ENCODE assay signal across 24 mouse cellular contexts in genomic region chr9:68083341-68083740, GRCm38 (mm10).
DNase-seq lines count a peak whose midpoint lies in the region; ATAC-seq and TF ChIP-seq lines count a peak whose summit lies in the region.
"Had no signal": no experiment of that assay in that cellular context is flagged by ENCODE, and none has a peak within 500 bp of the region (broad histone marks: within the 10 kb centered on the region; RNA-seq: fewer than 3 reads in every experiment).

No protein-coding gene starts in this region.

- no peak for TF ChIP-seq EP300 in lung, postnatal 0 days (IDR thresholded peaks at IDR 0.05)

- 61% methylated on average over 4 of the region's 4 CpGs for WGBS in kidney, adult 2 months
- WGBS in lung, postnatal 0 days = 66% methylated on average over 4 of the region's 4 CpGs
- 86% methylated on average over 4 of the region's 4 CpGs for WGBS in hindbrain, embryonic 13.5 days

- H3K4me2 ChIP-seq in lung, postnatal 0 days (replicated peaks; ENCODE audit: low read depth, low read length) = no peak overlapping the region
- no peak overlapping the region for H3K4me2 ChIP-seq in hindbrain, embryonic 13.5 days
- H3K4me2 ChIP-seq: embryonic facial prominence, embryonic 12.5 days; embryonic facial prominence, embryonic 15.5 days; heart, embryonic 11.5 days; hindbrain, embryonic 12.5 days had no signal

- no peaks in the 10 kb centered on the region for H3K4me1 ChIP-seq in kidney, adult 2 months (ENCODE audit: control insufficient read depth, insufficient read depth, low read length)
- no peaks in the 10 kb centered on the region for H3K4me1 ChIP-seq in lung, postnatal 0 days (ENCODE audit: insufficient read depth, low read depth, low read length)
- H3K4me1 ChIP-seq in hindbrain, embryonic 13.5 days (replicated peaks) = 0 out of 2 replicates have a peak, but pooled peaks cover 4% of the 10 kb centered on the region
- H3K4me1 ChIP-seq: embryonic facial prominence, embryonic 12.5 days; embryonic facial prominence, embryonic 15.5 days; hindbrain, embryonic 12.5 days had no signal

- ATAC-seq in lung, postnatal 0 days = no peak
- ATAC-seq in hindbrain, embryonic 13.5 days (ENCODE audit: low FRiP score) = no peak
- ATAC-seq: forebrain, embryonic 14.5 days; forebrain, postnatal 0 days had no signal

- no peaks in the 10 kb centered on the region for H3K27me3 ChIP-seq in kidney, adult 2 months (replicated peaks; ENCODE audit: control insufficient read depth, insufficient read depth, low read length)
- H3K27me3 ChIP-seq in lung, postnatal 0 days (replicated peaks; ENCODE audit: insufficient read depth, low read length) = no peaks in the 10 kb centered on the region
- H3K27me3 ChIP-seq in hindbrain, embryonic 13.5 days = no peaks in the 10 kb centered on the region
- H3K27me3 ChIP-seq: embryonic facial prominence, embryonic 12.5 days; embryonic facial prominence, embryonic 15.5 days; hindbrain, embryonic 12.5 days had no signal

- no peak overlapping the region for H3K9ac ChIP-seq in lung, postnatal 0 days (replicated peaks; ENCODE audit: low read depth)
- H3K9ac ChIP-seq in hindbrain, embryonic 13.5 days = no peak overlapping the region
- H3K9ac ChIP-seq: embryonic facial prominence, embryonic 12.5 days; embryonic facial prominence, embryonic 15.5 days; forebrain, postnatal 0 days; hindbrain, embryonic 12.5 days had no signal

- no peak overlapping the region for H3K4me3 ChIP-seq in kidney, adult 2 months (ENCODE audit: insufficient read depth, low read depth, low read length)
- no peak overlapping the region for H3K4me3 ChIP-seq in lung, postnatal 0 days (ENCODE audit: low read depth, low read length)
- no peak overlapping the region for H3K4me3 ChIP-seq in hindbrain, embryonic 13.5 days
- H3K4me3 ChIP-seq: embryonic facial prominence, embryonic 12.5 days; embryonic facial prominence, embryonic 15.5 days; gastrocnemius, adult 2 months; hindbrain, embryonic 12.5 days had no signal

- DNase-seq in kidney, adult 2 months = peak; percentile 79
- DNase-seq in kidney, adult 18-20 months = no peak
- peak; percentile 2 for DNase-seq in lung, postnatal 10 days
- DNase-seq in lung, postnatal 0 days (ENCODE audit: low spot score) = no peak
- DNase-seq in kidney, postnatal 25 days = peak; percentile 6 to 36
- no peak for DNase-seq in layer of hippocampus, postnatal 14 days (ENCODE audit: low spot score in 2 of 2)
- DNase-seq: adrenal gland, adult 2 months; adrenal gland, postnatal 14 days; B cell, adult 2 months; cerebellum, adult 11 months; cerebellum, adult 2 months; cerebellum, adult 9-11 months; cerebellum, postnatal 25 days; forebrain, postnatal 0 days; gastrocnemius, postnatal 14 days; heart, adult 11 months had no signal

- TF ChIP-seq CTCF in kidney, adult 2 months (conservative IDR thresholded peaks at IDR 0.05; ENCODE audit: insufficient read depth, insufficient read length, low read depth, low read length) = no peak
- no peak for TF ChIP-seq CTCF in lung, postnatal 0 days (IDR thresholded peaks at IDR 0.05)

- H3K9me3 ChIP-seq in lung, postnatal 0 days (ENCODE audit: low read length) = no peaks in the 10 kb centered on the region
- no peaks in the 10 kb centered on the region for H3K9me3 ChIP-seq in hindbrain, embryonic 13.5 days
- H3K9me3 ChIP-seq: embryonic facial prominence, embryonic 12.5 days; embryonic facial prominence, embryonic 15.5 days; G1E; hindbrain, embryonic 12.5 days had no signal

- no peaks in the 10 kb centered on the region for H3K36me3 ChIP-seq in kidney, adult 2 months (ENCODE audit: control insufficient read depth, insufficient read depth, low read length)
- H3K36me3 ChIP-seq in lung, postnatal 0 days (ENCODE audit: insufficient read depth, low read length) = no peaks in the 10 kb centered on the region
- H3K36me3 ChIP-seq in hindbrain, embryonic 13.5 days = no peaks in the 10 kb centered on the region
- H3K36me3 ChIP-seq: embryonic facial prominence, embryonic 12.5 days; embryonic facial prominence, embryonic 15.5 days; G1E; hindbrain, embryonic 12.5 days had no signal

- TF ChIP-seq POLR2A in kidney, adult 2 months (IDR thresholded peaks at IDR 0.05; ENCODE audit: low read depth, low read length) = no peak

- no peak overlapping the region for H3K27ac ChIP-seq in kidney, adult 2 months (ENCODE audit: insufficient read depth, low read depth, low read length)
- H3K27ac ChIP-seq in lung, postnatal 0 days (ENCODE audit: low read length) = no peak overlapping the region
- H3K27ac ChIP-seq in hindbrain, embryonic 13.5 days = no peak overlapping the region
- H3K27ac ChIP-seq: embryonic facial prominence, embryonic 12.5 days; embryonic facial prominence, embryonic 15.5 days; gastrocnemius, adult 2 months; hindbrain, embryonic 12.5 days had no signal

Comparison
In these comparisons a context has a peak if more than half of its experiments do, and no peak if none do; other contexts are left out.
1. DNase-seq: peak in kidney, adult 2 months (single experiment), lung, postnatal 10 days (single experiment) and kidney, postnatal 25 days (2 of 2); none in kidney, adult 18-20 months (single experiment), lung, postnatal 0 days (single experiment) and layer of hippocampus, postnatal 14 days (0 of 2).